Mouse (Mus musculus) kidney, adult 2 months (tissue): ENCODE results near the gene Rph3a.

Experiments used
- CTCF ChIP-seq: fragments of 200-500 bp; conservative IDR thresholded peaks from 2 replicates; pipeline ENCODE4 v1.5.1; 2011; ENCODE audit warnings: low read depth, mild to moderate bottlenecking, control low read depth, low read length, moderate library complexity, mixed read lengths; ENCODE audit not compliant: insufficient read depth, insufficient read length
- POLR2A ChIP-seq: fragments of 200-500 bp; IDR thresholded peaks from one replicate; pipeline ENCODE4 v1.6.1; 2011; ENCODE audit warnings: low read depth, low read length, control low read depth

GRCm38 (mm10) chr5:120966894-120967293 lies 43.0 kb downstream of the Rph3a start:
- TF ChIP-seq POLR2A: no peak
- TF ChIP-seq CTCF: no peak
